Mouse (Mus musculus) olfactory bulb, adult 2 months (tissue): ENCODE measurements around the gene Spata31d1d.

Source experiments
- CTCF ChIP-seq: fragments of 200-500 bp; IDR thresholded peaks from 2 replicates; pipeline ENCODE4 v1.5.1; 2012; ENCODE audit warnings: low read depth, mild to moderate bottlenecking, low read length, moderate library complexity; ENCODE audit not compliant: insufficient read depth
- POLR2A ChIP-seq: fragments of 200-500 bp; IDR thresholded peaks from 2 replicates; pipeline ENCODE4 v1.6.1; 2012; ENCODE audit warnings: mild to moderate bottlenecking, low read depth, low read length, moderate library complexity; ENCODE audit not compliant: insufficient read depth

GRCm38 (mm10) chr13:59731652-59732051 is at the start of gene Spata31d1d:
- TF ChIP-seq CTCF (no peak), POLR2A (no peak)
